Mouse (Mus musculus) erythroblast, embryonic 14.5 days (primary cell): ENCODE measurements around the gene Sox5. TPM values are rescaled to one million over a fixed set of nuclear protein-coding genes. Genes with fewer than 3 reads are reported as not detected.

Experiments used
- H3K27me3 ChIP-seq: 2 replicates; pipeline ENCODE4 v1.6.1; 2012; ENCODE audit warnings: inconsistent platforms; ENCODE audit not compliant: control insufficient read depth
- H3K36me3 ChIP-seq: 2 replicates; pipeline ENCODE4 v1.6.1; 2012; ENCODE audit warnings: mild to moderate bottlenecking, inconsistent platforms; ENCODE audit not compliant: control insufficient read depth
- H3K4me1 ChIP-seq: 2 replicates; pipeline ENCODE4 v1.6.1; 2012; ENCODE audit warnings: inconsistent platforms; ENCODE audit not compliant: control insufficient read depth
- H3K4me3 ChIP-seq: replicated peaks from 2 replicates; pipeline ENCODE3; 2012; ENCODE audit warnings: moderate library complexity, mild to moderate bottlenecking, inconsistent platforms
- H3K9me3 ChIP-seq: 2 replicates; pipeline ENCODE4 v1.6.1; 2012; ENCODE audit warnings: low read length, inconsistent platforms, mixed read lengths; ENCODE audit not compliant: control insufficient read depth
- GATA1 ChIP-seq: IDR thresholded peaks from 2 replicates; pipeline ENCODE4 v1.6.1; 2012; ENCODE audit warnings: low read length, inconsistent platforms, mixed read lengths
- TAL1 ChIP-seq: IDR thresholded peaks from 3 replicates; pipeline ENCODE4 v1.6.1; 2012; ENCODE audit warnings: low read length, inconsistent platforms, mixed read lengths
- polyA plus RNA-seq: library from polyadenylated mRNA; stranded (reverse); fragments of >175 nt; gene quantifications from 2 replicates; pipeline ENCODE4 v1.2.3, GENCODE M21; 2012

The Sox5 gene
- polyA plus RNA-seq, 1 experiment, result not detected

GRCm38 (mm10) chr6:144408030-144408429 lies 373.7 kb downstream of the Sox5 start:
- no peaks in the 10 kb centered on the region; the same call in 1 of the 2 replicates for H3K9me3 ChIP-seq
- H3K4me3 ChIP-seq, result no peak overlapping the region
- H3K36me3 ChIP-seq, result no peaks in the 10 kb centered on the region
- H3K27me3 ChIP-seq, result no peaks in the 10 kb centered on the region
- H3K4me1 ChIP-seq, result no peaks in the 10 kb centered on the region
- TF ChIP-seq TAL1 (no peak), GATA1 (no peak)

DNA sequence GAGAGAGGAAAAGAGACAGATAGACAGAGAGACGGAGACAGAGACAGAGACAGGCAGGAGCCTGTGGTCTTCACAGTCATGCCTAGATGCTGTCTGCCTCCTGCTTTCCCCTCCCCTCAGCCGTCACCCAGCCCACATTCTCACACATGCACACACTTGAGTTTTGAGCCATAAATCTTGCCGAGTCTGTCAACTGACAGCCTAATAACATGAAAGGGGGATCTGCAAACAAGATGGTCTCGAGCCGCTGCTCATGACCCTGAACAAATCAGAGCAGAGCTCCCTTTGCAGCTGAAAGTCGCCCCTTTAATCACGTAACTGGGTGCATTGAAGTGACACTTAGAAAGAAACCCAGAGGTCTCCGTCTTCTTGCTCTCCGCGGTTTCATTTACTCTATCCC lies 383.7 kb downstream of the Sox5 start:
- Histone ChIP-seq H3K27me3 (no peaks in the 10 kb centered on the region), H3K9me3 (no peaks in the 10 kb centered on the region), H3K4me3 (no peak overlapping the region), H3K36me3 (no peaks in the 10 kb centered on the region), H3K4me1 (no peaks in the 10 kb centered on the region)
- TF ChIP-seq GATA1, result no peak
- no peak for TF ChIP-seq TAL1

DNA sequence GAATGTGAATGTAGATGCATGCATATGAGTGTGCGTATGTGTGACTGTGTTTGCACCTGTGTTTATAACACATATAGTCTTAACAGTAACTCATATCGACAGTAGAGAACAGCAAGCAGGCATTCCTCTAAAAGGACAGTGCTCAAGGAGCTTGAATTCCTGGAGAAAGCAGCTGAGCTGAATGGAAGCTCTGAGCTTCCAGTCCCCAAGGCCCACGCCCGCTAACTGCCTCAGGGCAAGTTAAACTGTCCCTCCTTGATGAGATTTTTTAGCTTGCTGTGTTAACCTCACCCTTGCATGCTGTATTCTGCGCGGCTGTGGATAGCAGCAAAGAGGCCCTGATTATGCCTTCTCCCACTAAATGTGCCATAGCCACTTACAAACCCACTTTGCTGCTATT lies 388.6 kb downstream of the Sox5 start:
- Histone ChIP-seq H3K9me3 (no peaks in the 10 kb centered on the region), H3K36me3 (no peaks in the 10 kb centered on the region), H3K4me1 (no peaks in the 10 kb centered on the region), H3K4me3 (no peak overlapping the region), H3K27me3 (no peaks in the 10 kb centered on the region)
- TF ChIP-seq GATA1 (no peak), TAL1 (no peak)

GRCm38 (mm10) chr6:144389333-144390054 lies 392.3 kb downstream of the Sox5 start:
- H3K36me3 ChIP-seq, result no peaks in the 10 kb centered on the region
- H3K4me1 ChIP-seq, result no peaks in the 10 kb centered on the region
- no peak for TF ChIP-seq GATA1
- no peak for TF ChIP-seq TAL1
- H3K4me3 ChIP-seq, result no peak overlapping the region
- no peaks in the 10 kb centered on the region for H3K9me3 ChIP-seq
- no peaks in the 10 kb centered on the region for H3K27me3 ChIP-seq

DNA sequence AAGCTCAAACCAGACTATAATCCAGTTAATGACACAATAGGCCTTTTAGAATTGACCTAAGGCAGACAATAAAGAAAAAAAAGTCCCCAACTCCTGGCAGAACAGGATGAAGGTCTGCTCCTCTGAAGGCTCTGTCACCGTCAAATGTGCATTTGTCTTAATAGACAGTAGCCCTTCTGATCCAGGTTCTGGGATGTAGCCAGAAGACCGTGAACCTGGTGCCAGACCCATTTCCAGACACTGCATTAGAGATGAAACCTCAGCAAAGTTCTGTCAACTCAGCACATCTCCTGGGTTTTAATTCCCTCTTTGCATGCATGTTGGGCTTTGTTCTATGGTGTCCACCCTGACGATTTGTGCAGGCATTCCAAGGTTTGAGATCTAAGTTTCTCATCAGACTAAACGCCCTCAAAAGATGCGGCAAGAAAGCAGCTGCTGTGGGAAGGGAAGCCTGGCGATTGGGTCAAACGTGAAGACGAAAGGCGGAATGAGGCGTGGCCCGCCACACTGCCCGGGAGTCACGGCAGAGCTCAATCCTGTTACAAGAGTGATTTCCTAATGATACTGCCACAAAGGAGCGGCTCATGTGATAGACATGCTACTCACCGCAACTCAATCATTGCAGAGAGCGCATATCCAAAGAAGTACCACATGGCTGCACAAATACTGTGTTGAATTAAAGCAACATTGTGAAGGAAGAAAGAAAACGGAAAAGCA lies 394.1 kb downstream of the Sox5 start:
- Histone ChIP-seq H3K4me1 (no peaks in the 10 kb centered on the region), H3K9me3 (no peaks in the 10 kb centered on the region), H3K27me3 (no peaks in the 10 kb centered on the region), H3K36me3 (no peaks in the 10 kb centered on the region), H3K4me3 (no peak overlapping the region)
- TF ChIP-seq GATA1, result no peak

- H3K36me3 ChIP-seq, result no peaks in the 10 kb centered on the region
- no peaks in the 10 kb centered on the region for H3K9me3 ChIP-seq
- no peak for TF ChIP-seq TAL1
- H3K27me3 ChIP-seq, result no peaks in the 10 kb centered on the region
- H3K4me1 ChIP-seq, result no peaks in the 10 kb centered on the region
- H3K4me3 ChIP-seq, result no peak overlapping the region
Measured at GRCm38 (mm10) chr6:144380641-144381040, 401.1 kb downstream of the Sox5 start.

GRCm38 (mm10) chr6:144380171-144380570 lies 401.6 kb downstream of the Sox5 start:
- Histone ChIP-seq H3K9me3 (no peaks in the 10 kb centered on the region), H3K36me3 (no peaks in the 10 kb centered on the region), H3K27me3 (no peaks in the 10 kb centered on the region), H3K4me3 (no peak overlapping the region), H3K4me1 (no peaks in the 10 kb centered on the region)
- no peak for TF ChIP-seq GATA1
- no peak for TF ChIP-seq TAL1

GRCm38 (mm10) chr6:144374810-144375209 lies 407.0 kb downstream of the Sox5 start:
- TF ChIP-seq GATA1, result no peak
- no peak for TF ChIP-seq TAL1

DNA sequence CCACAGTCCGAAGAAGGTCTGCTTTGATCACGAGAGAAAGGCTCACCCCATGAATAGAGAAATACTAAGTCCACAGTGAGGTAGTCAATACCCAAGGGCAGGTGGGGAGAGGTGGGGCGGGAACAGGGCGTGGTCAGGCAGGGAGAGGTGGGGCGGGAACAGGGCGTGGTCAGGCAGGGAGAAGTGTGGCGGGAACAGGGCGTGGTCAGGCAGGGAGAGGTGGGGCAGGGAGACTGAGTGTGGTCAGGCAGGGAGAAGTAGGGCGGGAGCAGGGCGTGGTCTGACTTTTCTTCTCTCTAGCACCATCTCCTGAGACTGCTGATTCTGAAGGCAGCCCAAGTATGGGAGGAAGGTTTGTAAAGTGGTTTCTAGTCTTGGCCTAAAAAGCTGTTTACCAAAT lies 411.1 kb downstream of the Sox5 start:
- H3K4me3 ChIP-seq, result no peak overlapping the region
- no peaks in the 10 kb centered on the region for H3K27me3 ChIP-seq
- no peaks in the 10 kb centered on the region for H3K36me3 ChIP-seq
- H3K4me1 ChIP-seq, result peaks cover 7% of the 10 kb centered on the region
- peaks cover 4% of the 10 kb centered on the region for H3K9me3 ChIP-seq
- TF ChIP-seq GATA1 (no peak), TAL1 (no peak)

More at GRCm38 (mm10) chr6:144374810-144375209, 407.0 kb downstream of the Sox5 start:
- no peaks in the 10 kb centered on the region for H3K36me3 ChIP-seq
- H3K4me3 ChIP-seq, result no peak overlapping the region
- H3K4me1 ChIP-seq, result peaks cover 7% of the 10 kb centered on the region
- H3K9me3 ChIP-seq, result peaks cover 4% of the 10 kb centered on the region
- H3K27me3 ChIP-seq, result no peaks in the 10 kb centered on the region
